Mouse (Mus musculus) c-Kit-positive CD71-positive TER-119-negative erythroid progenitor cells, embryonic 14.5 days (primary cell): ENCODE measurements around the gene Apopt1.

ENCODE experiments used
- DNase-seq: peaks from one replicate; pipeline ENCODE4 v3.0.0-alpha.2; 2013; ENCODE audit warnings: low read depth

Apopt1 gene

DNA sequence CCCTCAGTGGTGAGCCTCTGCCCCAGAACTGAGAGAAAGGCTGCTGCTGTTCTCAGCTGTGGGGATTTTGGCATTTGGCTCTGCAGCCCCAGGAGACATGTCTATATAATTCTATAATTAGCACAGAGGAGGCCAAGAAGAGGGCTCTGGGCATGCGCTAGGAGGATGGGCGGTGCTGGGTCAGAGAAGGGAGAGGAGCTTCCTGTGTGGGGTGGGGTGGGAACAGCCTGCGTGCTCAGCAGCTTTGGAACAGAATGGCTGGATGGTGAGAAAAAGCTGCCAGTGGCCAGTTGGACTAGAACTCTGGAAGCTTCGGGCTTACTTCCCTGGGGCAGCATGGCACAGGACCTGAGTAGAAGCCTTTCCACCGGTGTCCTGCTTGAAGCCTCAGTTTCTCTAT, 33.0 kb downstream of the Apopt1 start:
- DNase-seq = no peak

DNA sequence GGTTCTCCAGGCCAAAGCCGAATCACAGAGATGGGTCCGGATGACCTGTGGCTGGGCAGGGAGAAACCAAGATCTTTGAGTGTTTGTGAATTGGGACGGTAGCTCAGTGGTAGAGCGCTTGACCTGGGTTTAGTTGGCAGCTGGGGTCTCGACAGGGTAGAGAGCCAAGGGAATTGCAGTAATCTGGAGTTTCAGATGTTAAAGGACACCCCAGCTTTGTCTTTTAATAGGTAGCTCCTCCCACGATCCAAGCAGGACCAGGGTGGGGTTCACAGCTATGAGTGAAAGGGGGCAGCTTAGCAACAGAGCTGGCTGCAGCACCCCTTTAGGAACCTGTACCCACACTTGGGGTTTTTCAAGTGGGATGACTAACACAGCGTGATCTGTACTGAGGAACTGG, 34.4 kb downstream of the Apopt1 start:
- no peak for DNase-seq

DNA sequence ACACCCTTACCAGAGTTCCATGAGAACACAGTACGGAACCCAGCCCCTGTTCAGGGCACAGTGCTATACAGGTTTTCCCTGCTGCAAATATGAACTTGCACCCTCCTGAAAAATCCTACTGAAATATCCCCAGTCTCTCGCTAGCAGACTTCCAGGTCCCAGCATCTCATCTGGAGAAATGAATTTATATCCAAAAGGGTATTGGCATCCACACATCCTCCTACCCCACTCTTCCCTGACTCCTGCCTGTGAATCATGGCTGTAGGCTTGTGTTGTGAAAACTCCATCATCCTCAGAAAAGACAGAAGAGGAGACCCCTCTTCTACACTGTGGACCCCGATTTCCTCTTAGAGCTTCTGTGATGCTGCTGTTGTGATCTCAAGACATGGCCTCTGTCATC, 37.7 kb downstream of the Apopt1 start:
- no peak for DNase-seq

DNA sequence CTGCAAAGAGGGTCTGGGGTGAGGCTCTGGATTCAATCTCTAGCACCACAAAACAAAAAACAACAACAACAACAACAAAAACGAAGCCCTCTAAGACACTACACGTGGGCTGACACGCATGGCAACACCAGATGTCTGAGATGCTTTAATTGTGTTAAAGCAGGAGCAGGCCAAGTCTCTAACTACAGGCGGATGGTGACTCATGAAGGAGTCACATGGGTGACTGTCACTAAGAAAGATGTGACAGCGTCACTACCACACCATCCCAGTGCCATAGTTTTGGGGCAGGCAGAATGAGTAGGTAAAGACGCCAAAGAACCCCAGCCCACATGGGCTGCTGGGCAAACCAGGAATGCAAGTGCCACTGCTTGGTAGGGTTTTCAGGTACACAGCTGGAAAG, 39.4 kb downstream of the Apopt1 start:
- DNase-seq = no peak

DNA sequence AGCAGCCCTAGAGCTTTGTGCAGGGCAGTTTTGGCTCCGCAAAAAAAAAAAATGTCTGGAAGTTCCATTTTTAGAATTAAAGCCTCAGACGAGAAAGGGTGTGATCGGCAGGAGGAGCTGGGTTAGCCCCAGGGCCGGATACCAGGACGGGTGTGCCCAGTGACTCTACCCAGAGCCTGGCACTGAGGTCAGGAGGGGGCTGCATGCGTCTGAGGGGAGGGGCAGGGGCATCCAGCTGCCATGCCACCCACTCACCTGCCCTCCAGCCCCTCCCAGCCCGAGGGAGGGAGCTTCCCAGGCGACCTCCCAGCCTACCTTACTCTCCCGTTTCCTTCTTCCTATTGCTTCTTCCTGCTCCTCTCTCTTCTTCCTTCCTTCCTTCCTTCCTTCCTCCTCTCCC, 40.3 kb downstream of the Apopt1 start:
- no peak for DNase-seq

DNA sequence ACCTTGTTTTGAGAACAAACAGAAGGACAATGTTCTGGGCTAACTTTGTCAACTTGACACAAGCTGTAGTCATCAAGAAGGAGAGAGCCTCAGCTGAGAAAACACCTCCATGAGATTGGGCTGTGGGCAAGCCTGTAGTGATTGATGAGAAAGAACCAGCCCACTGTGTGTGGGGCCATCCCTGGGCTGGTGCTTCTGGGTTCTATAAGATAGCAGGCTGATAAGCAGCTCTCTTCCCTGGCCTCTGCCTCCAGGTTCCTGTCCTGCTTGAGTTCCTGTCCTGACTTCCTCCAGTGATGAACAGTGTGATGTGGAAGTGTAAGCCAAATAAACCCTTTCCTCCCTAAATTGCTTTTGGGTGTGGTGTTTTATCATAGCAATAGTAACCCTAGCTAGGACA, 41.6 kb downstream of the Apopt1 start:
- no peak for DNase-seq

DNA sequence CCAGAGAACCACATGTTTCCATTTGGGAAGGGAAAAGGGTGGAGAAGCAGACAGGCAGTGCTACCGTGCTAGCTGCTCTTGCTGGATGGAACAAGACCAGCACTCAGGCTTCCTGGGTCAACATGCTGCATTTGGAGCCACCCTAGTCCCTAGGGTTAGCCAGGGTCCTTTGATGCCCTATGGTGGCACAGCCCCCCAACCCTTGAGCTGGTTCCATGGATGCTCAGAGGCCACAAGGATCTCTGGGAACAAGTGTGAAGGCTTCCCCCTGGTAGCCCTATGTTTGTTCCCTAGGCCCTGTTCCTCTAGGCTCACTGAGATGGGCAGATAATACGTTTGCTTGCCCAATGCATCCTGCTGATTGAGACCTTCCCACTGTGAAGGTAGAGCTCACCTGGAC, 42.2 kb downstream of the Apopt1 start:
- no peak for DNase-seq

DNA sequence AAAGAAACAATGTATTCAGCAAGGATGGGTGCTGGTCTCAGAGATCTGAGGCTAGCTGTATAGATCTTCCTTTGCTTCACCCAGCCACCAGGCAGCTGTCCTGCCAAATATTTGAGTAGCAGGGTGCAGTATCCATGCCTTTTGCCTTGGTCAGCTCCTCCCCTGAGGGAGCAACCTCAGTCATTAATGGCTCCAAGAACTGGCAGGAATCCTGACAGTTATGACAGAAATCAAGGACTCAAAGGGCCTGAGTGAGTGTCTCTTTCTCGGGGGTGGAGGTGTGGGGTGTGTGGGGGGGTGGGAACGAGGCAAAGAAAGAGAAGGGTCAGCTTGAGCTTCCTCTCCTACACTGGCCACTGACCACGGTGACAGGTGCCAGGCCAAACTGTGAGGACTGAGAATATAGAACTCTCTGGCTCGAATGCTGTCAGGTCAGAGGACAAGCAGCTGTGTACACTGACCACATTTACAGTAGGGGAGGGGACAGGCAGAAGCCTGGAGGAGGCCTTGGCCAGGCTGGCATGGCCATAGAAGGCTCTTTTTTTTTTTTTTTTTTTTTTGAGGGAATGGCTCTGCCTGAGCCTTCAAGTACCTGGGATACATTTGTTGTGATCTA, 43.1 kb downstream of the Apopt1 start:
- no peak for DNase-seq

DNA sequence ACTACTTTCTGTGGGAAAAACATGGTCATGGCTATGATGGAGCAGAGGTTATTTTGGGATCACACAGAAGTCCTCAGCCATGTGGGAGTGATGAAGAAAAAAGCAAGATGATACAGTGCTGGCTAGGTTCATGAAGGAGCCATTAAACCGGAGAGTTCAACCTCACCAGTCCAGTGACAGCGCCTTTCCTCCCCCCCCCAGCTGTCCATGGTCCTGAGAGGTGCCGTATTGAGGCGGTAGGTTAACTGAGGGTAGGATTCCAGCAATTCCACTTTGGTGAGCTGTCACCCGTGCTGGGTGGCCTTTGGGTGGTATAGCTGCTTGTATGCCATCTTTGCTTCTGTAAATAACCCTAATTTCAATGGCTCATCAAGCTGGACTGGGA, 43.6 kb downstream of the Apopt1 start:
- no peak for DNase-seq

DNA sequence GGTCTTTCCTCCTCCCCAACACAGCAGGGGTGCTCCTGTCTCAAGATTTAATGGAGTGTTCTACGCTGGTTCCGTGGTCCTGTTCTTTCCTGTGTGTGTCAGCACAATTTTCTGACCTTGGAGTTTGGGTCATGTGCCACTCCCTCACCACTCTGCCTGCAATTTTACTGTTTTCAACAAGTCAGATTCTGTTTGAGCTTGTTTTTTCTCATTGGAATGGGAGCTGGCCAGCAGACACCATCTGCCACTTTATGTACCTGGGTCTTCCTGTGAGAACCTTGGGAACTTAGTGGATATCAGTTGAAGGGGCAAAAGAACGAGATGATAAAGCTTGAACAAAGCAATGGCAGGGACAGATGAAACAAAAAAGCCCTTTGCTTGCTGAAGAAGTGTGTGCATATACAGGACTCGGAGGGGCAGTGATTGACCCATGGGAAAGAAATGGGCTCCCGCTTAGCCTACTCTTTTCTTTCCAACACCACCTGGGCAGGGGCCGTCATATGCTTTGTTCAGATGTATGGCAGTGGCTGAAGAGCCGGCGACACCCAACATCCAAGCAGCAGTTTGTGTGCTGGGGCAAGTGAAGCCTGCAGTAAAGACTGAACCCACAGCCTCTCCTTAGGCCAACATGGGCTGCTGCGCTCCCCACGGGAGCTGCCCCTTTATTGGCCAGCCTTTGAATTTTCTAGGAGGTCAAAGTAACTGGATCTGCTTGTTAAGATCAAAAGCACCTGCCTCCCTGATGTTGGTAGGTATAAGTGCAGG, 44.7 kb downstream of the Apopt1 start:
- no peak for DNase-seq

DNA sequence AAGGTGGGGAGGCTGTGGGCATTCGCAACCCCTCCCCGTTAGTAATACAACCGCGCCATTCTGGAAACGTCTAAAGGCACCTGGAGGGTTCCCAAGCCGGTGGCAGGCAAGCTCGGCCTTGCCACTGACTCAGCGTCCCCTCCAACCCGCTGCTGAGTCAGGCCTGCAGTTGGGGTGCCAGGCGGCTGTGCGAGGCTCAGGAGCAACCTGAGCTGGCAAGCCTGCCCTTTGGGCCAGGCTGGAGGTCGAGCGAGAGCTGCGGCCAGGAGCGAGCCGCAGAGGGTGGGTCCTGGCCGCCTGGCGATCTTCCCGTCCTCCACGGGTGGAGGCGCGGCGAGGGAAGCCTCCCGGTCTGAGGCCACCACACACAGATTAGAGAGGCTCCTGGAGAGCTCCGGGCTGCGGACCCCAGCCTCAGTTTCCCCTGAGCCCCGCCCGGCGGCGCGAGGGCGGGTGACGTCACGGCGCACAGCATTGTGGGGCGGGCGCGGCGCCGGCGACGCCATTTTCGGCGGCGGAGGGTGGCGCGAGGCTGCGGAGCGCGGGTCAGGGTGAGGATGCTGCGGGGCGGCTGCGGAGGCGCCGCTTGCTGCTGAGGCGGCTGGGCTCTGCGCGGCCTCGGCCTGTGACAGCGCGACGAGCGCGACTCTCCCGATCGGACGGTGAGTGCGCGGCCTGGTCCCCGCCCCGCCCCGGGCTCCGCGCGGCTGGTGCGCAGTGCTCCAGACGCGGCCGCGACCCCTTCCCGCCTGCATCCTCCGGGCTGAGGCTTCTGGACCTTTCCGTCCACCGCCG, 45.5 kb downstream of the Apopt1 start, which contains the start of gene Klc1:
Gene Klc1 (plus strand): TSS at position 469 of the 795 bp plus-strand sequence.
- DNase-seq = no peak

DNA sequence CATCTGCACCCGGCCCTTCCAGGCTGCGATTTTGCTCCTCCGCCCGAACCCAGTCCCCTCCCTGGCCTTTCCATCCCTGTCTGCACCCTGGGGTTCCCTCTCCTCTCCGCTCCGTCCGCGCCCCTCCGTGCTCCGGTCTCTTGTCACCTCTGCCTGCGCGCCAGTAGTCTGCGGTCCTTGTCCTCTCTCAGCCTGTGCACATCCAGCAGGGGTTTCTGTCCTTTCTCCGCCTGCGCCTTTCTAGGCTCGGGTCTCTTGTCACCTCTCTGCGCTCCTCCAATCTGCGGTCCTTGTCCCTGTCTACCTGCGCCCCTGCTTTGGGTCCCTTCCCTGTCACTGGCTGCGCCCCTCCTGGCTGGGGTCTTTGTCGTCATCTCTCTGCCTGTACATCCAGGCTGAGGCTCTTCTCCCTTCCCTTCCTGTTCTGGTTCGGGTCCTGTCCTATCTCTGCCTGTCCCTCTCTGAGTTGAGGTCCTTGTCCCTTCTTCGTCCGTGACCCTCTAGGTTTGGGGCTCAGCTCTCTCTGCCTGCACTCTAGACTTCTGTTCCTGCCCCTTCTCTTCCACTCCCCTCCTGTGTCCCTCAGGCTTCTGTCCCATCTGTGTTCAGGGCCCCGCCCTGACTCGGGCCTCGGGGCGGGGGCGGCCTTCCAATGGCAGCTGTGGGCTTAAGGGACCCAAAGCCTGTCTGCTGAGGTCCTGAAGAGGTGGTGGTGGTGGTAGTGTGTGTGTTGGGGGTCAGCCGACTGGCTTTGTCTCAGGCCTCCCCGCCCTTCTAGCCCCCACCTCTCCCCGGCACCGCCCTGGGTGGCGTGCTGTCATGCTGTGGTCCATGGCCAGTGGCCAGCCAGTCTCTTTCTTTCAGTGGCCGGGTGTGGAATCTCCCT, 46.4 kb downstream of the Apopt1 start:
- no peak for DNase-seq

DNA sequence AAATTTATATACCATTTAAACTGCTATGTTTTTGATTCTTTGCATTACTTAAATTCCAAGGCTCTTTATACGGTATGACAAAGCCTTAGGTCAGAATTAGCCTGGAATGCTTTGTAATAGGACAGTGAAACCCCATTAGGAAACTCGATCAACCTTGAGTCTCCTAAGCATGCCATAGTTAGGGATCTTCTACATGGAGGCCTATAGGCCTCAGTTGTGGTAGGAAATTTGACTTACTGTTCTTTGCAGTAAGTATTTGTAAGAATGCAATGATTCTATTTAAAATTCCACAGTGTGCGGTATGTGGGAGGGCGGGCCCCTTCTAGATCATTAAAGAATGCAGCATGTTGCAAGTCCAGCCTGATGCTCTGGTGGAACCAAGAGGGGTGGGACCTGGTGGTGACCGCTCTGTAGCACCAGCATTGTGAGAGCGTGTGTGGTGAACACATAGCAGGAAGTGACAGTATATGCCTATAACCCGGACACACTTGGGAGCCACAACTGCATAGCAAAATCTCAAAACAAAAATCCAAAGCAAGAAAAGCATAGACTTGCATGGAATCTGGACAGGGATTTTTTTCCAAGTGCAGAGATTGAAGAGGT, 47.3 kb downstream of the Apopt1 start:
- DNase-seq = no peak

DNA sequence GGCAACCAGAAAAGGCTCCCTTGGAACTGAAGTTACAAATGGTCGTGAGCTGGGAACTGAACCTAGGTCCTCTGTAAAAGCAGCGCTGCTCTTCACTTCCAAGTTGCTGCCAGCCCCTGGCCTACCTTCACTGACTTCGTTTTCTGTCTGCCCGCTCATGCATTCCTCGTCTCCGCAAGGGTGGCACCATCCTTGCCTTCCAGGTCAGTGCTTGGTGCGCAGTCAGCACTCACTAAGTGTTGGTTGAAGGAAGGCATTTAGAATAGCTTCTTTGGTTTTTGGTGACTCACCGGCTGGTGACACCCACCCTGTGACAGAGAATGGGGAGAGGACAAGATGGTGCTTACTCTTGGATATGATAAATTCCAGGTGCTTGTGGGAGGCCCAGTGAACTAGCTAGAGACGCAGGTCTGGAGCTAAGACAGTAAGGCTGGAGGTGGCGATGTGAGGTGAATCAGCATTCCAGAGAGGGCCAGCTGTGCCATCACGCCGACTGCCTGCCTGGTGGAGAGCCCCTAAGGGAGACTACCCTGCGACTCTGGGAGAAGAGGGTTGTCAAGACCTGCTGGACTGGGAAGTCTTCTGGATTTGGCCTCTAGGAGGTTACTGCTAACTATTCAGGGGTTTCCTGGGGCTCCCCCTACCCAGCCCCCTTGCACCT, 49.7 kb downstream of the Apopt1 start:
- DNase-seq = no peak

DNA sequence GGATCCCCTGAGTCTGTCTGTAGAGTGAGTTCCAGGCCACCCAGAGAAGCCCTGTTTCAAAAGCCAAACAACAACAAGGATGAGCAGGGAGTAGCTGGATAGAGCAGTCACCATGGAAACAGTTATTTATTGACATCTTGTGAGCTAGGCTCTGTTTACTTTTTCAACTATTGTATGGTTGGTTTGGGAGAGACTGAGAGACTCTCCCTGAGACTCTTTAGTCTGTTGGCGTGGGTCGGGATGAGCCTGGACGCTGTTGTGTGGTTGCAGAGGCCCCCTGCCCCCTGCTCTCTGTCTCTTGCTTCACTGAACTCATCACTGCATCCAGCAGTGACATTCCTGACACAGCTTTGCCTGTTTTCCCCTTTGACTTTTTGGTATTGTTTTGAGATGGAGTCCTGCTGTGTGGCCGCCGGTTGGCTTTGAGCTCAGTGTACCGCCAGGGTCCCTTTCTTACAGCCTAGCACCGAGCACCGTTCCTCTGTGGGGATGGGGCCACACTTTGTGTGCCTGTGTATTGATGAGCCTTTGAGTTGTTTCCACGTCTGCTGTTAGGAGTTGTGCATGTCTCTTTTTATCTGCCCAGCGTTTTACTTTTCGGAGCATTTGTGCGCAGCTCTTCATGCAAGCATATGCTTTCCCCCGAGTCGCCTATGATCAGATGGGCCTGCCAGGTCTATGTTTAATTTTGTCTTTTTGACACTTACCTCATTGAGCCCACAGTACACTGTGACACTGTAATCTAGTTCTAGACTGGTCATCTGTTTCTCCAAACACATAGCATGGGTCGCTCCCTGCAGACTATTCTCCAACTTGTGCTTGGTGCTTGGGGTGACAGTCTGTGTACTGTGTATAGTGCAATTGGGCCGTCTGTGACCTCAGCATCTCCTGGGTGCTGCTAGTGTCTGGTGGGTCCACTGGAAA, 53.5 kb downstream of the Apopt1 start:
- no peak for DNase-seq

DNA sequence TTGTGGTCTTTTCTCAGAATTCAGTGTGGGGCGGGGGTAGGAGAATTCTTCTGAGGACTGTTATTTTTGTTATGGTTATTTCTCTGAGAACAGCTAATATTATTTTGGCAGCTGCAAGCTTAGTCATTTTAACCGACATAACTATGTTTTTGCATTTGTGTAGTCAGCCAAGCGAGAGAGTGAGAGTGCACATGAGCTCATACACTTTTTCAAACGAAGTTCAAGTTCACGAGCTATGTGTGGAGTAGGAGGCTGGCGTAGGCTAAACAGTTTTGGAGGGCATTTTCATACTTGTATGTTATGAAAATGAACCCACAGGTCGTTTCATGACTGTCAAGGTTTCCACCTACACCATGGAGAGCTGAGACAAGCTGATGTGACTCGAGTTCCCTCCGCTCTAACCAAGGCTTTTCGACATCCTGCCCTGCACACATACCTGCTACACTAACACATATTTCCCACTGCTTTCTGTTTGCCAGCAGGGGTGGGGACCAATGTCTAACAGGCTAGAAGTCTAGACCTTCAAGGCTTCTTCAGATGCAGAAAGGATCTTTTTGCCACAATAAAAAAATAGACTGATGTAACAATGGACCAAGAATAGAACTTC, 55.4 kb downstream of the Apopt1 start:
- no peak for DNase-seq

DNA sequence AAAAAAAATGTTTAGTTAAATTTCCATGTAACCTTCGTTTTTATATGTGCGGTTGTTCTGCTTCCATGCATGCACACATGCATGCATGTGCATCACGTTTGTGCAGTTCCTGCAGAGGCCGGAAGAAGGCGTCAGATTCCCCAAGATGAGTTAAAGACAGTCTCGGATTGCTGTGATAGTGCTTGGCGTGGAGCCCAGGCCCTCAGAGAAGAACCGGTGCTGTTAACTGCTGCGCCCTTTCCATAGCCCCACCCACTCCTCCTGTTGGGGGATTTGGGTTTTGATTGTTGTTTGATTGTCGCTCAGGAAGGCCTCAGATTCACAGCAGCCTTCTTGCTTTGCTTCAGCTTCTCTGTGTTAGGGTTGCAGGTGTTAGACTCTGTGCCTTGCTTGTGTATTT, 56.2 kb downstream of the Apopt1 start:
- DNase-seq = no peak

DNA sequence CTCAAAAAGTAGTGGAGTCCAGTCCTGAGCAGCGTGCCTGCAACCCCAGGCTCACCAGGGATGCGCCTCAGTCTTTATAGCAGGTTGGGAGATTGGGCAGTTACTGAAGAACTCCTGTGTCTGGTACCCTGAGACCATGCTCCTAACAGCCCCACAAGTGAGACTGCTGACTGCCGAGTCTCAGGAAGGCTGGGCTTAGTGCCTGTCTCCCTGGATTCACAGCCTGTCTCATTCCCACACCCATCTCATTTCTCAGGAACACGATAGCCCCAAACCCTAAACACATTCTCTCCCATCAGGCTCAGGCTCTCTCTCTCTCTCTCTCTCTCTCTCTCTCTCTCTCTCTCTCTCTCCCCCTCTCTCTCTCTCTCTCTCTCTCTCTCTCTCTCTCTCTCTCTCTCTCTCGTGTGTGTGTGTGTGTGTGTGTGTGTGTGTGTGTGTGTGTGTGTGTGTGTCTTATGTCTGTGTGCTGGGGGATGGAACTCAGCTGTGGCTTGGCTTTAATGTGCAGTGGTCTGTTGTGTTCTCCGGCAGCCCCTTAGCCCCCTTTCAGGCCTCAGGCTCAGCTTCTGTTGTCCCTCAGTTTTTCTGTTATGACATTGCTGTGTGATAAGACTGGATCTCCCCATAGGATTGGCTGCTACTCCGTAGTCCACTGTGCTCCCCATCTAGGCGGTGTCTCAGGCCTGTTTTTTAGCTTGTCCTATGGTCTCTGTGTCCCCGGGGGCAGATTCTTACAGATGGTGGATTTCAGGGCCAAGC, 56.9 kb downstream of the Apopt1 start:
- no peak for DNase-seq

DNA sequence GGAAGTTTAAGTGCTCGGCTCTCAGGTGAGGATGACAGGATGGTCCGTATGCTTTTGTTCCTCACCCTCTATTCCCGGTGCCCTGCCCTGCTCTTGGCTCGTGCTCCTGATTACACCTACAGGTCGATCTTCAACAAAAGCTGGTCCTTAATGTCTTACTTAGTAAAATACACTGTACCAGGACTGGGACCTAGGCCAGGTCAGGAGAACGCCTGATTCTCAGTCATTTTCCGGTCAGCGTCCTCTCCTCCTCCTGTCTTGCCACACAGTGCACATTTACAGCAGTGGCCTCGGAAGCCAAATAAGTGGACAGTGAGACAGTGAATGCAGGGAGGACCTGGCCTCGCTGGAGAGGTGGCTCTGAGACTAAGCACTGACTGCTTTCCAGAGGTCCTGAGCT, 57.6 kb downstream of the Apopt1 start:
- DNase-seq = no peak
